In the genomic region with DNA sequence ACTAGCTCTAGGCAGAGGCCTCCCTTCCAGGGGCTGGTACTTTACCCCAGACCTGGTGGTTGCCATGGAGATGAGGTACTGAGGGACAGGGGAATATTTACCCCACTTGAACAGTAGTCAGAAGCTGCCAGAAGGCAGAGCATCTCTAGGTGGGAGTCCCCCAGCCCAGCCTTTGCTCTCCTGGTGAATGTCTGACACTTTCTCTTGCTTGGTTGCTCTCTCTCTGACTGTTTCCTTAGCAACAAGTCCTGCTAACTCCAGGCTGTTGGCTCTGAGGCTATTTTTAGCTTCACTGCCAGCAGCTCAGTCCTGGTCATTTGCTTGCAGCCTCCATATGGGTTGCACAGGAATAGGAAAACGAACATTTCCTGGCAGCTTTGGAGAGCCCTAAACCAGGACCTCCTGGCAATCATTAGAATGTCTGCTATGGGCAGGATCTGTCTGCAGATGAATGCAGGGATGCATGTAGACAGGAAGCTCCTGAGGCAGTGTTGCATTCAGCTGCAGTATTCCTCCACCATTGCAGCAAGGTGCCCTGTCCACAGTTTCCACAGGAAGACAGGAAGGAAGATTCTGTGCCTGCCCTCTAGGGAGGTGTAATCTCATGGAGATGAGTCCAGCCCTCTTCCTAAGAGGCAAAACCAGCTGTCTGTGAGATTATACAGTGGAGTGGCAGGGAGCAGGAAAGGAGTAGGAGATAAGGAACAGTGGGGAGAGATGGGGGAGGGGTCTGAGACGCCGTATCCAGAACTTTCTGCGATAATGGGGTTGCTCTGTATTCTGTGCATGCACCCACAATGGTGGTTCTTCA, we compare ENCODE assay signal across 8 mouse cellular contexts.
DNase-seq lines count a peak whose midpoint lies in the region; ATAC-seq lines count a peak whose summit lies in the region.

No protein-coding gene starts in this region.

- peaks cover 90% of the 10 kb centered on the region for H3K4me1 ChIP-seq in heart, embryonic 15.5 days (replicated peaks)
- H3K4me1 ChIP-seq in liver, embryonic 13.5 days (replicated peaks) = peaks cover 72% of the 10 kb centered on the region

- peak; percentile 65 for ATAC-seq in heart, embryonic 15.5 days (replicated peaks; ENCODE audit: insufficient number of reproducible peaks, insufficient read depth, low FRiP score, low read depth)
- ATAC-seq in liver, embryonic 13.5 days (ENCODE audit: low read depth) = peak; percentile 13; the same call in 1 of the 2 replicates

- H3K9me3 ChIP-seq in heart, embryonic 15.5 days (replicated peaks) = no peaks in the 10 kb centered on the region
- H3K9me3 ChIP-seq in liver, embryonic 13.5 days (replicated peaks) = no peaks in the 10 kb centered on the region

- no peaks in the 10 kb centered on the region for H3K27me3 ChIP-seq in heart, embryonic 15.5 days
- no peaks in the 10 kb centered on the region for H3K27me3 ChIP-seq in liver, embryonic 13.5 days

- peak overlapping the region; percentile 92 for H3K27ac ChIP-seq in heart, embryonic 15.5 days
- H3K27ac ChIP-seq in liver, embryonic 13.5 days = peak overlapping the region; percentile 31

- peak; percentile 55 for DNase-seq in adipocyte (ENCODE audit: low spot score)
- peak; percentile 76 for DNase-seq in embryo, embryonic 10.5 days (ENCODE audit: low spot score)
- DNase-seq in kidney, postnatal 4 days = peak; percentile 42 to 65
- no peak for DNase-seq in liver, embryonic 13.5 days
- DNase-seq in right cerebral cortex, postnatal 10 days (ENCODE audit: low spot score in 2 of 2) = peak; percentile 75 to 91
- DNase-seq in gastrocnemius, postnatal 25 days = no peak
- no peak for DNase-seq in thymus, adult 18-20 months

- H3K4me2 ChIP-seq in heart, embryonic 15.5 days = peak overlapping the region; percentile 51
- H3K4me2 ChIP-seq in liver, embryonic 13.5 days = no peak overlapping the region

- no peak overlapping the region for H3K4me3 ChIP-seq in heart, embryonic 15.5 days
- H3K4me3 ChIP-seq in liver, embryonic 13.5 days (replicated peaks) = no peak overlapping the region

- H3K9ac ChIP-seq in heart, embryonic 15.5 days = no peak overlapping the region
- no peak overlapping the region for H3K9ac ChIP-seq in liver, embryonic 13.5 days

- H3K36me3 ChIP-seq in heart, embryonic 15.5 days = peaks cover 4% of the 10 kb centered on the region; the same call in 1 of the 2 replicates
- H3K36me3 ChIP-seq in liver, embryonic 13.5 days = peaks cover 5% of the 10 kb centered on the region; the same call in 1 of the 2 replicates

- 8% methylated on average over 4 of the region's 4 CpGs for WGBS in heart, embryonic 15.5 days
- 5% methylated on average over 4 of the region's 4 CpGs for WGBS in liver, embryonic 13.5 days (ENCODE audit: insufficient replicate concordance)

Comparison
In these comparisons a context has a peak if more than half of its experiments do, and no peak if none do; other contexts are left out.
1. DNase-seq: peak in adipocyte (single experiment), embryo, embryonic 10.5 days (single experiment), kidney, postnatal 4 days (2 of 2) and right cerebral cortex, postnatal 10 days (2 of 2); none in liver, embryonic 13.5 days (single experiment), gastrocnemius, postnatal 25 days (single experiment) and thymus, adult 18-20 months (0 of 2).